Mouse (Mus musculus) forebrain, embryonic 12.5 days (tissue): Measurements from ENCODE around the gene Glis2. TPM values are rescaled to one million over a fixed set of nuclear protein-coding genes. Genes with fewer than 3 reads are reported as not detected.

Experiments
- ATAC-seq: fragments of 200-750 bp; cut with Nextera tagmentation; 2 replicates; pipeline ENCODE4 v1.8.0; 2017; ENCODE audit warnings: moderate TSS enrichment; ENCODE audit not compliant: low FRiP score
- H3K27ac ChIP-seq: fragments of 300-500 bp; sonication (generic); 2 replicates; pipeline ENCODE4 v1.5.1; 2016; ENCODE audit warnings: mild to moderate bottlenecking
- H3K27me3 ChIP-seq: fragments of 300-500 bp; sonication (generic); 2 replicates; pipeline ENCODE4 v1.6.1; 2016; ENCODE audit warnings: mild to moderate bottlenecking
- H3K36me3 ChIP-seq: fragments of 300-500 bp; sonication (generic); replicated peaks from 2 replicates; pipeline ENCODE4 v1.6.1; 2016; ENCODE audit warnings: mild to moderate bottlenecking
- H3K4me1 ChIP-seq: fragments of 300-500 bp; sonication (generic); 2 replicates; pipeline ENCODE4 v1.6.1; 2016
- H3K4me2 ChIP-seq: fragments of 300-500 bp; sonication (generic); 2 replicates; pipeline ENCODE4 v1.6.1; 2016; ENCODE audit warnings: mild to moderate bottlenecking, moderate library complexity
- H3K4me3 ChIP-seq: fragments of 300-500 bp; sonication (generic); replicated peaks from 2 replicates; pipeline ENCODE4 v1.5.1; 2016; ENCODE audit warnings: mild to moderate bottlenecking
- H3K9ac ChIP-seq: fragments of 300-500 bp; sonication (generic); 2 replicates; pipeline ENCODE4 v1.6.1; 2016; ENCODE audit warnings: mild to moderate bottlenecking
- H3K9me3 ChIP-seq: fragments of 300-500 bp; sonication (generic); 2 replicates; pipeline ENCODE4 v1.6.1; 2016
- WGBS: fragments of 180-500 bp; shearing (Covaris S2); methylation state at CpG from one replicate; pipeline ENCODE4 v1.1.7; 2016; 5-methylcytosine and 5-hydroxymethylcytosine counted together
- polyA plus RNA-seq: library from polyadenylated mRNA; unstranded; fragments of >200 nt; fragmentation: Nextera tagmentation; extraction: Ambion mirVana; gene quantifications from 2 replicates; pipeline ENCODE4 v1.2.1, GENCODE M21; 2016

Glis2 gene
- polyA plus RNA-seq, 1 experiment from 2014 or later: 22.0 TPM

GRCm38 (mm10) chr16:4585642-4586530 lies 8.6 kb upstream of the Glis2 start:
- peaks cover 18% of the 10 kb centered on the region for H3K4me1 ChIP-seq
- no peaks in the 10 kb centered on the region for H3K27me3 ChIP-seq
- peak overlapping the region; percentile 65 for H3K4me2 ChIP-seq
- H3K36me3 ChIP-seq: peaks cover 6% of the 10 kb centered on the region; the same call in 1 of the 2 replicates
- no peaks in the 10 kb centered on the region for H3K9me3 ChIP-seq
- WGBS: 10% methylated on average over 14 of the region's 14 CpGs
- H3K27ac ChIP-seq: peak overlapping the region; percentile 84
- ATAC-seq: peak; percentile 30
- peak overlapping the region; percentile 48 for H3K4me3 ChIP-seq
- H3K9ac ChIP-seq: peak overlapping the region; percentile 54

- Histone ChIP-seq H3K9me3 (no peaks in the 10 kb centered on the region), H3K27ac (peak overlapping the region; percentile 84), H3K4me2 (peak overlapping the region; percentile 65), H3K4me1 (peaks cover 18% of the 10 kb centered on the region), H3K36me3 (peaks cover 6% of the 10 kb centered on the region; the same call in 1 of the 2 replicates), H3K9ac (peak overlapping the region; percentile 54), H3K27me3 (no peaks in the 10 kb centered on the region), H3K4me3 (peak overlapping the region; percentile 48)
- ATAC-seq: peak; percentile 99
- WGBS: under 1% methylated on average over 43 of the region's 43 CpGs
These were observed 7.9 kb upstream of the Glis2 start for GRCm38 (mm10) chr16:4586531-4587123.

- ATAC-seq: no peak
- H3K9me3 ChIP-seq: no peaks in the 10 kb centered on the region
- WGBS: 60% methylated on average over 5 of the region's 5 CpGs
- H3K9ac ChIP-seq: no peak overlapping the region; the same call in 1 of the 2 replicates
- no peak overlapping the region for H3K4me3 ChIP-seq
- peaks cover 21% of the 10 kb centered on the region for H3K4me1 ChIP-seq
- no peaks in the 10 kb centered on the region for H3K27me3 ChIP-seq
- H3K4me2 ChIP-seq: peak overlapping the region; percentile 65; the same call in 1 of the 2 replicates
- H3K27ac ChIP-seq: peak overlapping the region; percentile 84
- peaks cover 6% of the 10 kb centered on the region; the same call in 1 of the 2 replicates for H3K36me3 ChIP-seq
These were observed 6.8 kb upstream of the Glis2 start for GRCm38 (mm10) chr16:4587516-4588210.

GRCm38 (mm10) chr16:4590236-4590635 lies 4.3 kb upstream of the Glis2 start:
- ATAC-seq: no peak
- Histone ChIP-seq H3K4me3 (no peak overlapping the region), H3K9me3 (no peaks in the 10 kb centered on the region), H3K36me3 (peaks cover 6% of the 10 kb centered on the region; the same call in 1 of the 2 replicates), H3K27ac (no peak overlapping the region), H3K9ac (no peak overlapping the region), H3K4me1 (peaks cover 37% of the 10 kb centered on the region), H3K4me2 (no peak overlapping the region), H3K27me3 (no peaks in the 10 kb centered on the region)
- 98% methylated on average over 9 of the region's 9 CpGs for WGBS

GRCm38 (mm10) chr16:4592909-4593875 lies 1.3 kb upstream of the Glis2 start:
- peaks cover 6% of the 10 kb centered on the region; the same call in 1 of the 2 replicates for H3K36me3 ChIP-seq
- no peaks in the 10 kb centered on the region for H3K27me3 ChIP-seq
- peak overlapping the region; percentile 92; the same call in 1 of the 2 replicates for H3K9ac ChIP-seq
- H3K27ac ChIP-seq: peak overlapping the region; percentile 97
- WGBS: 15% methylated on average over 32 of the region's 32 CpGs
- H3K4me2 ChIP-seq: peak overlapping the region; percentile 93
- H3K9me3 ChIP-seq: no peaks in the 10 kb centered on the region
- no peak for ATAC-seq
- peaks cover 49% of the 10 kb centered on the region for H3K4me1 ChIP-seq
- H3K4me3 ChIP-seq: peak overlapping the region; percentile 90

GRCm38 (mm10) chr16:4594814-4595526 lies 457 bp downstream of the Glis2 start:
- H3K36me3 ChIP-seq: peaks cover 6% of the 10 kb centered on the region; the same call in 1 of the 2 replicates
- peak; percentile 64; the same call in 1 of the 2 replicates for ATAC-seq
- H3K4me1 ChIP-seq: peaks cover 67% of the 10 kb centered on the region
- peak overlapping the region; percentile 97 for H3K27ac ChIP-seq
- peak overlapping the region; percentile 92 for H3K9ac ChIP-seq
- no peaks in the 10 kb centered on the region for H3K27me3 ChIP-seq
- under 1% methylated on average over 48 of the region's 52 CpGs for WGBS
- H3K4me2 ChIP-seq: peak overlapping the region; percentile 93
- peak overlapping the region; percentile 90 for H3K4me3 ChIP-seq
- no peaks in the 10 kb centered on the region for H3K9me3 ChIP-seq

GRCm38 (mm10) chr16:4595527-4595963 lies 1.0 kb downstream of the Glis2 start:
- Histone ChIP-seq H3K27me3 (no peaks in the 10 kb centered on the region), H3K4me3 (peak overlapping the region; percentile 90), H3K27ac (peak overlapping the region; percentile 97), H3K9me3 (no peaks in the 10 kb centered on the region), H3K4me2 (peak overlapping the region; percentile 93), H3K4me1 (peaks cover 73% of the 10 kb centered on the region), H3K36me3 (peaks cover 3% of the 10 kb centered on the region; the same call in 1 of the 2 replicates), H3K9ac (peak overlapping the region; percentile 92)
- ATAC-seq: peak; percentile 21; the same call in 1 of the 2 replicates
- WGBS: 2% methylated on average over 5 of the region's 5 CpGs

- Histone ChIP-seq H3K4me3 (peak overlapping the region; percentile 90), H3K9me3 (no peaks in the 10 kb centered on the region), H3K4me1 (peaks cover 79% of the 10 kb centered on the region), H3K9ac (peak overlapping the region; percentile 92), H3K36me3 (no peaks in the 10 kb centered on the region), H3K4me2 (peak overlapping the region; percentile 93), H3K27me3 (no peaks in the 10 kb centered on the region), H3K27ac (peak overlapping the region; percentile 97)
- WGBS: 0% methylated on average over 3 of the region's 3 CpGs
- ATAC-seq: peak; percentile 7; the same call in 1 of the 2 replicates
These were observed 1.7 kb downstream of the Glis2 start for GRCm38 (mm10) chr16:4596141-4596728.

GRCm38 (mm10) chr16:4596836-4597235 lies 2.3 kb downstream of the Glis2 start:
- no peaks in the 10 kb centered on the region for H3K9me3 ChIP-seq
- H3K27ac ChIP-seq: peak overlapping the region; percentile 97; the same call in 1 of the 2 replicates
- 31% methylated on average over 2 of the region's 2 CpGs for WGBS
- peak overlapping the region; percentile 21; the same call in 1 of the 2 replicates for H3K9ac ChIP-seq
- peak overlapping the region; percentile 90 for H3K4me3 ChIP-seq
- no peaks in the 10 kb centered on the region for H3K36me3 ChIP-seq
- H3K4me2 ChIP-seq: peak overlapping the region; percentile 93
- H3K27me3 ChIP-seq: no peaks in the 10 kb centered on the region
- peaks cover 82% of the 10 kb centered on the region for H3K4me1 ChIP-seq
- no peak for ATAC-seq

- no peaks in the 10 kb centered on the region for H3K36me3 ChIP-seq
- WGBS: 56% methylated on average over 7 of the region's 7 CpGs
- no peak overlapping the region for H3K4me3 ChIP-seq
- H3K27me3 ChIP-seq: no peaks in the 10 kb centered on the region
- peak overlapping the region; percentile 21; the same call in 1 of the 2 replicates for H3K9ac ChIP-seq
- no peak for ATAC-seq
- no peaks in the 10 kb centered on the region for H3K9me3 ChIP-seq
- peaks cover 87% of the 10 kb centered on the region for H3K4me1 ChIP-seq
- peak overlapping the region; percentile 93 for H3K4me2 ChIP-seq
- peak overlapping the region; percentile 63; the same call in 1 of the 2 replicates for H3K27ac ChIP-seq
These were observed 2.8 kb downstream of the Glis2 start for GRCm38 (mm10) chr16:4597296-4597695.
